Mouse (Mus musculus) neural tube, embryonic 11.5 days (tissue): ENCODE measurements around the gene Hbq1b. TPM values are rescaled to one million over a fixed set of nuclear protein-coding genes. Genes with fewer than 3 reads are reported as not detected.
A peak's percentile ranks its signal among the peaks of the same experiment; 100 is the strongest.

Source experiments
- ATAC-seq: fragments of 200-750 bp; cut with Nextera tagmentation; 2 replicates; pipeline ENCODE4 v1.8.0; 2017; ENCODE audit warnings: moderate number of reproducible peaks, mild to moderate bottlenecking, moderate TSS enrichment, moderate library complexity; ENCODE audit not compliant: insufficient read depth, low FRiP score, low TSS enrichment
- DNase-seq: peaks from one replicate; pipeline ENCODE4 v3.0.0-alpha.2; 2015; ENCODE audit warnings: low spot score
- H3K27ac ChIP-seq: fragments of 300-500 bp; sonication (generic); 2 replicates; pipeline ENCODE4 v1.5.1; 2014; ENCODE audit warnings: low read depth, mild to moderate bottlenecking, low read length
- H3K27me3 ChIP-seq: fragments of 300-500 bp; sonication (generic); 2 replicates; pipeline ENCODE4 v1.6.1; 2014; ENCODE audit warnings: mild to moderate bottlenecking, low read length, mixed read lengths; ENCODE audit not compliant: control insufficient read depth, insufficient read depth
- H3K36me3 ChIP-seq: fragments of 300-500 bp; sonication (generic); 2 replicates; pipeline ENCODE4 v1.6.1; 2014; ENCODE audit warnings: mild to moderate bottlenecking, low read length, moderate library complexity, mixed read lengths; ENCODE audit not compliant: control insufficient read depth, insufficient read depth
- H3K4me1 ChIP-seq: fragments of 300-500 bp; sonication (generic); 2 replicates; pipeline ENCODE4 v1.6.1; 2014; ENCODE audit warnings: low read length, mixed read lengths; ENCODE audit not compliant: control insufficient read depth, insufficient read depth
- H3K4me2 ChIP-seq: fragments of 300-500 bp; sonication (generic); 2 replicates; pipeline ENCODE4 v1.6.1; 2014; ENCODE audit warnings: low read depth, mild to moderate bottlenecking, moderate library complexity
- H3K4me3 ChIP-seq: fragments of 300-500 bp; sonication (generic); 2 replicates; pipeline ENCODE4 v1.5.1; 2014; ENCODE audit warnings: low read depth, low read length
- H3K9ac ChIP-seq: fragments of 300-500 bp; sonication (generic); 2 replicates; pipeline ENCODE4 v1.6.1; 2014; ENCODE audit warnings: mild to moderate bottlenecking, low read length
- H3K9me3 ChIP-seq: fragments of 300-500 bp; sonication (generic); 2 replicates; pipeline ENCODE4 v1.6.1; 2016; ENCODE audit warnings: low read length; ENCODE audit not compliant: control insufficient read depth
- WGBS: fragments of 180-500 bp; shearing (Covaris S2); extraction: QIAGEN DNeasy Blood & Tissue Kit; methylation state at CpG from one replicate; pipeline ENCODE4 v1.1.7; 2014; 5-methylcytosine and 5-hydroxymethylcytosine counted together
- polyA plus RNA-seq: library from polyadenylated mRNA; unstranded; fragments of >200 nt; fragmentation: Nextera tagmentation; extraction: Ambion mirVana; gene quantifications from 2 replicates; pipeline ENCODE4 v1.2.1, GENCODE M21; 2014

Gene Hbq1b
- polyA plus RNA-seq, 1 experiment from 2014 or later, result 4.4 TPM

GRCm38 (mm10) chr11:32300279-32301267 is 13.8 kb downstream of the Hbq1b start:
- Histone ChIP-seq H3K9ac (no peak overlapping the region), H3K4me3 (no peak overlapping the region), H3K36me3 (no peaks in the 10 kb centered on the region), H3K4me1 (no peaks in the 10 kb centered on the region), H3K27ac (no peak overlapping the region), H3K27me3 (no peaks in the 10 kb centered on the region), H3K4me2 (peak overlapping the region; percentile 27; the same call in 1 of the 2 replicates), H3K9me3 (no peaks in the 10 kb centered on the region)
- WGBS, result 56% methylated on average over 14 of the region's 17 CpGs
- DNase-seq (no peak), ATAC-seq (no peak)

GRCm38 (mm10) chr11:32301506-32301905 is 14.7 kb downstream of the Hbq1b start:
- Histone ChIP-seq H3K27ac (no peak overlapping the region), H3K9ac (no peak overlapping the region), H3K36me3 (no peaks in the 10 kb centered on the region), H3K4me3 (no peak overlapping the region), H3K9me3 (no peaks in the 10 kb centered on the region), H3K4me2 (no peak overlapping the region), H3K27me3 (no peaks in the 10 kb centered on the region), H3K4me1 (no peaks in the 10 kb centered on the region)
- no peak for DNase-seq
- 68% methylated on average over 1 of the region's 1 CpGs for WGBS
- ATAC-seq, result no peak

DNA sequence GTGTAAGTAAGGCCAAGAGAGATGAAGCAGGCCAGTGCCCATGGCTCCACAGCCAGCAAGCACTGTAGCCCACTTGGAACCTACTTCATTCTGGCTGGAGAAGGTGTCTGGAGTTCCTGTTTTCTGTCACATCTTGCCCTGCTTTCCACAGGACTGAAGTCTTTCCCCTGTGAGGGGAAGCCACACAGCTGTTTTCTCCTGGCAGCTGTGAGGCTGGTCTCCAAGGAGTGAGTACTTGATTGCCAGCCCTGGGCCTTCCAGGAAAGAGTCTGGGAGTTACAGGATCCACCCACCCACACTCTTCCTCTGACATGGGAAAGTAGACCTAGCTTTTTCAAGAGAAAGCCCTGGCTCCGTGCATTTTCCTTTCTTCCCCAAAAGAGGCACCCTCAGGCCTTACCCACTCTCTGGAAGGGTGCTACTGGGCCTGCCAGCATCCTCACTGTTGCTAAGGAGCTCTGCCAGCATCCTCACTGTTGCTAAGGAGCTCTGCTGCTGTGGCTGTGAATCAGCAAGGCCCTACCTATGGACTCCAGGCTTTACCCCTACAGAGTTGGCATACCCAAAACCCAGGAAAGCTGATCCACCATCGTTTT is 16.2 kb downstream of the Hbq1b start:
- no peak overlapping the region for H3K4me3 ChIP-seq
- H3K4me2 ChIP-seq, result no peak overlapping the region
- no peaks in the 10 kb centered on the region for H3K36me3 ChIP-seq
- WGBS, result 49% methylated on average over 2 of the region's 2 CpGs
- no peak overlapping the region for H3K9ac ChIP-seq
- DNase-seq, result no peak
- H3K4me1 ChIP-seq, result no peaks in the 10 kb centered on the region
- H3K27ac ChIP-seq, result no peak overlapping the region
- no peaks in the 10 kb centered on the region for H3K27me3 ChIP-seq
- ATAC-seq, result no peak
- no peaks in the 10 kb centered on the region for H3K9me3 ChIP-seq

- WGBS, result 95% methylated on average over 1 of the region's 1 CpGs
- H3K4me2 ChIP-seq, result no peak overlapping the region
Measured at GRCm38 (mm10) chr11:32303455-32303854, 16.7 kb downstream of the Hbq1b start.

DNA sequence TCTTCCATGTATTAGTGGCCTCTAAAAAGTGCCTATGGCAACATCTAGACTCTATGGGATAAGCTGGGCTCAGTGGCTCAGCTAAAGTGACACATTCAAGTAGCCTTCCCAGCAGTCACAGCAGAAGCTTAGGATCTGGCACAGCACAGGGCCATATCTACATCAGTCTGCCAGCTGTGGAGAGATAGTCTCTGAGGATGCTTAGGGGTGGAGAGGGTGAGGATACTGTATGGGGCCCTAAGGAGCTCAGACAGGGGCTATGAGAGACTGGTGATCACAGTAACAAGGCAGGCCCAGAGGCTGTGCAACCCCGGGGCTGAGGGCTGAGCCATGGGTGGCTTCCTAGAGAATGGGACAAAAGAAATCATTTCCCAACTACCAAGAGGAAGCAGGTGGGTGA is 20.2 kb downstream of the Hbq1b start:
- Histone ChIP-seq H3K27ac (no peak overlapping the region), H3K4me2 (no peak overlapping the region), H3K4me3 (no peak overlapping the region), H3K9ac (no peak overlapping the region), H3K27me3 (no peaks in the 10 kb centered on the region), H3K9me3 (no peaks in the 10 kb centered on the region), H3K36me3 (no peaks in the 10 kb centered on the region), H3K4me1 (no peaks in the 10 kb centered on the region)
- DNase-seq, result no peak
- no peak for ATAC-seq
- 84% methylated on average over 1 of the region's 1 CpGs for WGBS

More at GRCm38 (mm10) chr11:32303455-32303854, 16.7 kb downstream of the Hbq1b start:
- DNase-seq (no peak), ATAC-seq (no peak)
- Histone ChIP-seq H3K9ac (no peak overlapping the region), H3K9me3 (no peaks in the 10 kb centered on the region), H3K4me3 (no peak overlapping the region), H3K36me3 (no peaks in the 10 kb centered on the region), H3K27ac (no peak overlapping the region), H3K27me3 (no peaks in the 10 kb centered on the region), H3K4me1 (no peaks in the 10 kb centered on the region)

- H3K4me1 ChIP-seq, result no peaks in the 10 kb centered on the region
- no peak overlapping the region for H3K9ac ChIP-seq
- no peak overlapping the region for H3K4me2 ChIP-seq
- no peaks in the 10 kb centered on the region for H3K27me3 ChIP-seq
- DNase-seq (no peak), ATAC-seq (no peak)
- H3K4me3 ChIP-seq, result no peak overlapping the region
- 54% methylated on average over 4 of the region's 4 CpGs for WGBS
- no peak overlapping the region for H3K27ac ChIP-seq
- H3K9me3 ChIP-seq, result no peaks in the 10 kb centered on the region
- no peaks in the 10 kb centered on the region for H3K36me3 ChIP-seq
Measured at GRCm38 (mm10) chr11:32309446-32309845, 22.7 kb downstream of the Hbq1b start.

DNA sequence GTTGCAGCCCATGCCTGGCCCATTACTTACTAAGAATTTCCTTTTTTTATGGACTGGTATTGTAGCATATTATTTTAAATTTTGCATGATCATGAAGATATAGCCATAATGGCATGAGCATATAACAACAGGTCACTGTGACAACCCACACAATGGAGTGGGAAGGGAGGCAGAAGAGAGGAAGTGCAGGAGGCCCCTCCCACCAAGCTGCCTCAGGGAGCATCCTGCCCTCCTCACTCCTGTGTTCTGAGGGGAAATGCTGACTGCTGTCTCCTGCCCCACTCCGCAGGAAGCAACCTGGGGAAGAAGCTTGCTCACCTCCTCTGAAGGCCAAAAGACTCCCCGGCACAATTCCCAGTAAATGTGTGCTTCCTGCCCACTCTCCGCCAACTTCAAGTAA is 23.2 kb downstream of the Hbq1b start:
- Histone ChIP-seq H3K27ac (no peak overlapping the region), H3K9me3 (no peaks in the 10 kb centered on the region), H3K9ac (no peak overlapping the region), H3K4me1 (no peaks in the 10 kb centered on the region), H3K36me3 (no peaks in the 10 kb centered on the region), H3K27me3 (no peaks in the 10 kb centered on the region), H3K4me2 (no peak overlapping the region), H3K4me3 (no peak overlapping the region)
- 83% methylated on average over 3 of the region's 3 CpGs for WGBS
- no peak for ATAC-seq
- DNase-seq, result no peak

GRCm38 (mm10) chr11:32316009-32316408 is 29.2 kb downstream of the Hbq1b start:
- Histone ChIP-seq H3K36me3 (no peaks in the 10 kb centered on the region), H3K4me3 (no peak overlapping the region), H3K9me3 (no peaks in the 10 kb centered on the region), H3K9ac (no peak overlapping the region), H3K4me2 (no peak overlapping the region), H3K27ac (no peak overlapping the region), H3K4me1 (no peaks in the 10 kb centered on the region), H3K27me3 (no peaks in the 10 kb centered on the region)
- no peak for DNase-seq
- WGBS, result 82% methylated on average over 3 of the region's 3 CpGs
- no peak for ATAC-seq
